Mouse (Mus musculus) myocyte (in vitro differentiated cells): Measurements from ENCODE around the gene Pof1b. TPM values are rescaled to one million over a fixed set of nuclear protein-coding genes. Genes with fewer than 3 reads are reported as not detected.

Experiments
- H3K27me3 ChIP-seq: one replicate; pipeline ENCODE4 v1.6.1; 2011; ENCODE audit not compliant: control insufficient read depth, insufficient read depth, insufficient read length
- H3K36me3 ChIP-seq: one replicate; pipeline ENCODE4 v1.6.1; 2011; ENCODE audit not compliant: control insufficient read depth, insufficient read depth
- H3K4me2 ChIP-seq: one replicate; pipeline ENCODE4 v1.6.1; 2011; ENCODE audit warnings: low read depth, control low read depth
- H3K4me3 ChIP-seq: one replicate; pipeline ENCODE4 v1.5.1; 2011; ENCODE audit warnings: mild to moderate bottlenecking, control low read depth, moderate library complexity
- H3K79me2 ChIP-seq: one replicate; pipeline ENCODE4 v1.6.1; 2011; ENCODE audit not compliant: control insufficient read depth, insufficient read depth
- H3ac ChIP-seq: one replicate; pipeline ENCODE4 v1.6.1; 2011; ENCODE audit not compliant: control insufficient read depth, insufficient read length
- CEBPB ChIP-seq: IDR thresholded peaks from 2 replicates; pipeline ENCODE4 v1.6.1; 2011; ENCODE audit warnings: mild to moderate bottlenecking, moderate library complexity; ENCODE audit not compliant: poor library complexity, insufficient read depth, severe bottlenecking
- E2F4 ChIP-seq: IDR thresholded peaks from one replicate; pipeline ENCODE4 v1.6.1; 2011; ENCODE audit warnings: mild to moderate bottlenecking, control low read depth, moderate library complexity; ENCODE audit not compliant: insufficient read depth
- MAX ChIP-seq: IDR thresholded peaks from one replicate; pipeline ENCODE4 v1.6.1; 2011; ENCODE audit warnings: low read depth, mild to moderate bottlenecking, control low read depth
- MYOD1 ChIP-seq, 3 experiments: IDR thresholded peaks; one replicate each; pipeline ENCODE4 v1.6.1; 2011; ENCODE audit warnings: control low read depth in 2 of 3, low read depth in 2 of 3, mild to moderate bottlenecking in 2 of 3, moderate library complexity in 1 of 3; ENCODE audit not compliant: insufficient read length in 2 of 3, control insufficient read depth in 1 of 3
- MYOG ChIP-seq, 3 experiments: IDR thresholded peaks; one replicate each; pipeline ENCODE4 v1.6.1; 2011; ENCODE audit warnings: control low read depth in 2 of 3, low read depth in 2 of 3, mild to moderate bottlenecking in 2 of 3; ENCODE audit not compliant: insufficient read length in 2 of 3, control insufficient read depth in 1 of 3, insufficient read depth in 1 of 3
- POLR2A ChIP-seq: IDR thresholded peaks from one replicate; pipeline ENCODE4 v1.6.1; 2011; ENCODE audit warnings: low read depth, mild to moderate bottlenecking, control low read depth, moderate library complexity; ENCODE audit not compliant: insufficient read length
- POLR2AphosphoS2 ChIP-seq: IDR thresholded peaks from one replicate; pipeline ENCODE4 v1.6.1; 2011; ENCODE audit warnings: low read depth, control low read depth; ENCODE audit not compliant: insufficient read length
- REST ChIP-seq: IDR thresholded peaks from one replicate; pipeline ENCODE4 v1.6.1; 2011; ENCODE audit warnings: mild to moderate bottlenecking, control low read depth, moderate library complexity; ENCODE audit not compliant: insufficient read depth, insufficient read length
- SRF ChIP-seq: IDR thresholded peaks from one replicate; pipeline ENCODE4 v1.6.1; 2011; ENCODE audit warnings: low read depth; ENCODE audit not compliant: control insufficient read depth, insufficient read length
- TCF12 ChIP-seq: IDR thresholded peaks from one replicate; pipeline ENCODE4 v1.6.1; 2011; ENCODE audit warnings: mild to moderate bottlenecking, control low read depth; ENCODE audit not compliant: poor library complexity, insufficient read depth, severe bottlenecking
- TCF3 ChIP-seq: IDR thresholded peaks from one replicate; pipeline ENCODE4 v1.6.1; 2011; ENCODE audit warnings: low read depth, control low read depth; ENCODE audit not compliant: insufficient read length
- USF1 ChIP-seq: IDR thresholded peaks from one replicate; pipeline ENCODE4 v1.6.1; 2011; ENCODE audit warnings: low read depth, mild to moderate bottlenecking, control low read depth, moderate library complexity
- polyA plus RNA-seq: library from polyadenylated mRNA; unstranded; fragments of >200 nt; fragmentation: generic; extraction: Trizol; gene quantifications from one replicate; pipeline ENCODE4 v1.2.1, GENCODE M21; 2012; ENCODE audit warnings: missing spikeins

The Pof1b gene
- polyA plus RNA-seq, result not detected

DNA sequence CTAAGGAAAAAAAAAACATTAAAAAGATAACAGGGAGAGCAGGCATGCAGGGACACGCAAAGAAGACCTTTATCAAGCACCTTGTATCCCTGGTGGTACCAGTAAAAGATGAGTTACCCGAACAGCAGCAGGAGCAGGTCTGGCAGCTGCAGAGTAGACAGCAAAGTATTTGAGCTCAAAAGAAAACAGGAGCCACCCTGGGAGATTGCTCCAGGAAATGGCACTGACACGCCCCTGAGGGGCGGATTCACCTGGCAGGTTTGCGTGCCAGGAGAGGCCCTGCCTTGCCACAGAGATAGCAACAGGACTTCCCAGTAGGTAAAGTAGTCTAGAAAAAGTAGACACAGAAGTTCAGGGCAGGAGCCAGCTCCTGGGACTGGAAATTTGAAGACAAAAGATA, at the start of gene Pof1b:
Gene Pof1b, minus strand, starts transcription at position 144 of the 400 bp plus-strand sequence.
- TF ChIP-seq POLR2AphosphoS2 (no peak), MAX (no peak), SRF (no peak), USF1 (no peak), REST (no peak), TCF3 (no peak), MYOG (IDR thresholded peaks at IDR 0.05; ENCODE audit: control insufficient read depth in 1 of 3, insufficient read depth in 1 of 3, insufficient read length in 2 of 3, low read depth in 2 of 3) (no peak), POLR2A (no peak), CEBPB (no peak)
- no peaks in the 10 kb centered on the region for H3K36me3 ChIP-seq
- no peak within 1 kb of the TSS for H3ac ChIP-seq
- H3K27me3 ChIP-seq, result no peaks in the 10 kb centered on the region
- H3K4me2 ChIP-seq, result no peak within 1 kb of the TSS
- H3K4me3 ChIP-seq, result no peak within 1 kb of the TSS
- H3K79me2 ChIP-seq, result no peaks in the 10 kb centered on the region

DNA sequence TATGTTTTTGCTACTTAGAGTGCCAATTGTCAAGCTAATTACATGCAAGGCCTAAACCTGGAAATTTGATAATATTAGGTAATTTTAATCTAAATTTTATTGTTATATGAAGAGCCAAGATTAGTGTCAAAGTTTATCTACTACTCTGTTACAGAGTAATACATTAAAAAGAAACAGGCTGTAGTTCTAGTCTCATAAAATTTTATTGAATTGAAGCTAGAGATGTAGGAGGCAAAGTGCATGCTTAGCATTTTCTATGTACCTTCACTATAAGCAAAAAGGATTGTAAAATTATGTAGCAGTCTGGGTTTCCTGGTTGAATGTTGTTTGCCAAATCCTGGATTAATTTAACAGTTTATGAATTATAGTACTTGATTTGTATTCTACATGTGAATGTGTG, 18.1 kb upstream of the Pof1b start:
- Histone ChIP-seq H3K4me3 (no peak overlapping the region), H3ac (no peak overlapping the region), H3K36me3 (no peaks in the 10 kb centered on the region), H3K79me2 (no peaks in the 10 kb centered on the region), H3K4me2 (no peak overlapping the region), H3K27me3 (no peaks in the 10 kb centered on the region)
- TF ChIP-seq MYOD1 (IDR thresholded peaks at IDR 0.05; ENCODE audit: control insufficient read depth in 1 of 3, insufficient read length in 2 of 3, low read depth in 2 of 3), result no peak

GRCm38 (mm10) chrX:112694392-112694791, 4.1 kb downstream of the Pof1b start:
- H3K4me2 ChIP-seq, result no peak overlapping the region
- H3K4me3 ChIP-seq, result no peak overlapping the region
- H3K36me3 ChIP-seq, result no peaks in the 10 kb centered on the region
- no peak for TF ChIP-seq TCF12
- TF ChIP-seq REST, result no peak
- no peak for TF ChIP-seq MYOG (IDR thresholded peaks at IDR 0.05; ENCODE audit: control insufficient read depth in 1 of 3, insufficient read depth in 1 of 3, insufficient read length in 2 of 3, low read depth in 2 of 3)
- TF ChIP-seq E2F4, result no peak
- no peak for TF ChIP-seq USF1
- no peak for TF ChIP-seq TCF3
- no peak for TF ChIP-seq POLR2A
- no peak for TF ChIP-seq MAX
- no peak for TF ChIP-seq CEBPB
- TF ChIP-seq POLR2AphosphoS2, result no peak
- TF ChIP-seq SRF, result no peak
- TF ChIP-seq MYOD1 (IDR thresholded peaks at IDR 0.05; ENCODE audit: control insufficient read depth in 1 of 3, insufficient read length in 2 of 3, low read depth in 2 of 3), result no peak
- no peak overlapping the region for H3ac ChIP-seq
- no peaks in the 10 kb centered on the region for H3K79me2 ChIP-seq
- H3K27me3 ChIP-seq, result no peaks in the 10 kb centered on the region

GRCm38 (mm10) chrX:112680605-112681004, 17.8 kb downstream of the Pof1b start:
- Histone ChIP-seq H3ac (no peak overlapping the region), H3K79me2 (no peaks in the 10 kb centered on the region), H3K4me2 (no peak overlapping the region), H3K4me3 (no peak overlapping the region), H3K36me3 (no peaks in the 10 kb centered on the region), H3K27me3 (no peaks in the 10 kb centered on the region)
- TF ChIP-seq TCF3, result no peak
- no peak for TF ChIP-seq TCF12
- TF ChIP-seq POLR2A, result no peak

GRCm38 (mm10) chrX:112675525-112675924, 22.9 kb downstream of the Pof1b start:
- no peaks in the 10 kb centered on the region for H3K79me2 ChIP-seq
- no peaks in the 10 kb centered on the region for H3K27me3 ChIP-seq
- no peak overlapping the region for H3K4me2 ChIP-seq
- no peak overlapping the region for H3ac ChIP-seq
- H3K36me3 ChIP-seq, result no peaks in the 10 kb centered on the region
- TF ChIP-seq TCF12 (no peak), USF1 (no peak), E2F4 (no peak), SRF (no peak), REST (no peak), MYOG (IDR thresholded peaks at IDR 0.05; ENCODE audit: control insufficient read depth in 1 of 3, insufficient read depth in 1 of 3, insufficient read length in 2 of 3, low read depth in 2 of 3) (no peak), MAX (no peak), POLR2A (no peak), TCF3 (no peak), CEBPB (no peak), MYOD1 (IDR thresholded peaks at IDR 0.05; ENCODE audit: control insufficient read depth in 1 of 3, insufficient read length in 2 of 3, low read depth in 2 of 3) (no peak), POLR2AphosphoS2 (no peak)
- H3K4me3 ChIP-seq, result no peak overlapping the region
